Mouse (Mus musculus) brain, embryonic 14.5 days (tissue): ENCODE data around the gene Rilp. TPM values are rescaled to one million over a fixed set of nuclear protein-coding genes. Genes with fewer than 3 reads are reported as not detected.

Experiments used
- DNase-seq: peaks from one replicate; pipeline ENCODE4 v3.0.0-alpha.2; 2011; ENCODE audit warnings: low read depth
- CTCF ChIP-seq: fragments of 200-500 bp; IDR thresholded peaks from 2 replicates; pipeline ENCODE4 v1.5.1; 2012; ENCODE audit warnings: inconsistent platforms, mild to moderate bottlenecking, moderate library complexity, borderline replicate concordance; ENCODE audit not compliant: insufficient read depth, insufficient read length; ENCODE audit errors: extremely low read depth
- POLR2A ChIP-seq: fragments of 200-500 bp; IDR thresholded peaks from 2 replicates; pipeline ENCODE4 v1.6.1; 2012; ENCODE audit warnings: mild to moderate bottlenecking, inconsistent platforms, borderline replicate concordance; ENCODE audit not compliant: poor library complexity, insufficient read depth, insufficient read length, severe bottlenecking; ENCODE audit errors: extremely low read depth
- polyA plus RNA-seq: library from polyadenylated mRNA; depleted of rRNA; stranded (reverse); fragments of >200 nt; gene quantifications from 2 replicates; pipeline ENCODE4 v1.2.3, GENCODE M21; 2012

Gene Rilp
- polyA plus RNA-seq, 1 experiment: 1.5 TPM

DNA sequence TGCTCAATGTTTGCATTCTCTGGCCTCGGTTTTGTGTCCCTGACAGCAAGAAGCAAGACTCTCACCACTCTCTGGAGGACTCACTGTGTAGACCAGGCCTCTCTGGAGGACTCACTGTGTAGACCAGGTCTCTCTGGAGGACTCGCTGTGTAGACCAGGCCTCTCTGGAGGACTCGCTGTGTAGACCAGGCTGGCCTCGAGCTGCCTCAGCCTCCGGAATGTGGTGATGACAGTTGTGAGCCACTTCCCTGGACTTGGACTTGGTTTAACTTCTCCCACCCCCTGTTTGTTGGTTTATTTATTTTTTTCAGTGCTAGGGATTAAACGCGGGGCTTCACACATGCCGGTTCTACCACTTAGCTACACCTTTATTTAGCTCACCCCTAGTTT is 27.1 kb downstream of the Rilp start:
- TF ChIP-seq POLR2A (no peak), CTCF (no peak)
- DNase-seq: no peak

DNA sequence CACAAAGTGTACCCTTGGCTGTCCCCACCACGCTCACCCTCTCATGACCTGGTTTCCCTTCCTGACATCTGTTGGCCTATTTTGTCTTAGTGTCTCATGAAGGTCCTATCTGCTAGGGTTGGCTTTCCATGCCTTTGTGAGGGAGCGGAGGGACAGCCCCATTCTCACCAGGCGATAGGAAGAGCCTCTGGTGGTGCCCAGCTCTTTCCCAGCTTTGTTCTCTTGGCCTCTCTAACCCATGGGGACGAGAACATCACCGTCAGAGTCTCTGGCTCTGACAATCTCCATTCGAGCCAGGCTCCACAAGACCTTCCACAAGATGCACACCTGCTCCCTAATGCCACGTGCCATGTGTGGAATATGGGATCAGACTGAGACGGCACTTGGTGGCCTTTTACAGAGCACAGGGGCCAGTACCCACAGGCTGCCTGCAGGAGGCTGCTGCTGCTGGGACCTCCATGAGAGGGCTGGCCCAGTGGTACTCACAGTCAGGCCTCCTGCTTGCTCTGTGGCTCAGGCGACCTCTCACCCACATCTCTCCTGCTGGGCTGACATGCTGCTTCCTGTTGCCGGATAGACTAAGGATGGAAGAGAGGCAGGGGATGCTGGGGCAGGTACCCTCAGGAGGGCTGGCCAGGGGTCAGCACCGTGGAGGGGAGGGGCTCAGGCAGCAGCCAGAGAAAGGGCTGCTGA is 27.7 kb downstream of the Rilp start:
- peak; percentile 14 for DNase-seq
- TF ChIP-seq POLR2A (no peak), CTCF (no peak)

DNA sequence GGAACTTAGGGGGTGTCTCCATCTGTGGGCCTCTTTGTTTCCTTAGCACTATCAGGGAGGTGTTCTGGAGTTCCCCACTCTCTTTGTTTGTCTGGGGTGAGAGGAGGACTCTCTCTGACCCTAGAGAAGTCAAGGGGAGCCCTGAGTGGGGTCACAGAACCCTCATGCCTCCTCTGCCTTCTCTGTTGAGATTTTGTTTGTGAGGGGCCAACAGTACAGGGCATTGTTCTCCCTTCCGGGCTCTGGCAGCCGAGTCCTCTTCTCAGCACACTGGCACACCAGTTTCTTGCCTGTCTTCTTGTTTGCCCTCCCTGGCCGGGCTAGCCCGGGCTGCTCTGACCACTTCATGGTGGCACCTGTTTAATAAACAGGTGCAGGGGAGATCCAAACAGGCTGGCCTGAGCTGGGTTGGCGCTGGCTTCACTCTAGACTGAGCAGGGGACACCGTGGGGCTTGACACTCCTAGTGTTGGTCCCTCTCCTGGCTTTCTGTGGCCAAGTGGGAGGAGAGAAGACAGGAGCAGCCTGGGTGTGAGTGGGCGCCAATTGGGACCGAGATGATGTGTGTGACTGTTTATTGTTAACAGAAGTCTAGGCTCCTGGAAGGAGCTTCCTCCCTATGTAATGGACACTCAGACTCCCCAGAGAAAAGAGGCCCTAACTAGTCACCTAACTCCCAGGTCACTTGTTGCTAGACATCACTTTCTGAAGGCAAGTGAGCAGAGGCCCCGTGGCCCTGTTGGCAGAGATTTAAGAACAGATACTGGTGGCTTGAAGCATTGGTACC is 28.5 kb downstream of the Rilp start:
- DNase-seq: no peak

DNA sequence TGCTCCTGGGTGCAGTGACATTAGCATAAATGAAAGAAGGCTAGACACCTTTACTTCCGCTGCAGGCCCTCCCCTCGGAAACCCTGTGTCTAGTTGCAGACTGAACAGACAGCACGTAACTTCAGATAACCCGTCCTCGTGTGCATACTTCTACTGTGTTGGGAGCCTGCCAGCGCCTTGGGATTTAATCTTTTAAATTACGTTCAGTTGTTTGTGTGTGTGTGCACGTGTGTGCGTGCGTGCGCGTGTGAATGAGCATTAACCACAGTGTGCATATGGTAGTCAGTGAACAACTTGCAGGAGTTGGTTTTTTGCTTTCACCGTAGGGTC is 29.0 kb downstream of the Rilp start:
- DNase-seq: no peak
- TF ChIP-seq POLR2A (no peak), CTCF (no peak)

More for the DNA sequence above, 28.5 kb downstream of the Rilp start:
- TF ChIP-seq CTCF (no peak), POLR2A (no peak)

DNA sequence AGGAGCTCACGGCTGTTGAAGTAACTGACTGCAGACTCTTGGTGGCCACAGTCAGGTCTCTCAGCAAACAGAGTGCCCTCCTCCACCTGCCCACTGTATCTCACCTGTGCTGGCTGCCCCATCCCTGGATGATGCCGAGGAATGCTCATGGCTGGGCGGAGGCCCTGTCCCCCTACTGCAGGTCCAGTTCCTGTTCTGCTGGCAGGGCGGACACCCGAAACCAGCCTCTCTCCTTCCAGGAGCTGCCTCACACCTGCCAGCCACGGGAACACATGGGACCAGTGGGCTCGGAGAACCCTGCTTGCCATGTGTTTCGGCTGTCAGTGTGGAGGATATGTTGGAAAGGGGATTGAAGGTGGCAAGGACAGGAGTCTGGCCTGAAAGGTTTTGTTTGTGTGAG is 30.3 kb downstream of the Rilp start:
- DNase-seq: no peak
- TF ChIP-seq CTCF (no peak), POLR2A (no peak)

DNA sequence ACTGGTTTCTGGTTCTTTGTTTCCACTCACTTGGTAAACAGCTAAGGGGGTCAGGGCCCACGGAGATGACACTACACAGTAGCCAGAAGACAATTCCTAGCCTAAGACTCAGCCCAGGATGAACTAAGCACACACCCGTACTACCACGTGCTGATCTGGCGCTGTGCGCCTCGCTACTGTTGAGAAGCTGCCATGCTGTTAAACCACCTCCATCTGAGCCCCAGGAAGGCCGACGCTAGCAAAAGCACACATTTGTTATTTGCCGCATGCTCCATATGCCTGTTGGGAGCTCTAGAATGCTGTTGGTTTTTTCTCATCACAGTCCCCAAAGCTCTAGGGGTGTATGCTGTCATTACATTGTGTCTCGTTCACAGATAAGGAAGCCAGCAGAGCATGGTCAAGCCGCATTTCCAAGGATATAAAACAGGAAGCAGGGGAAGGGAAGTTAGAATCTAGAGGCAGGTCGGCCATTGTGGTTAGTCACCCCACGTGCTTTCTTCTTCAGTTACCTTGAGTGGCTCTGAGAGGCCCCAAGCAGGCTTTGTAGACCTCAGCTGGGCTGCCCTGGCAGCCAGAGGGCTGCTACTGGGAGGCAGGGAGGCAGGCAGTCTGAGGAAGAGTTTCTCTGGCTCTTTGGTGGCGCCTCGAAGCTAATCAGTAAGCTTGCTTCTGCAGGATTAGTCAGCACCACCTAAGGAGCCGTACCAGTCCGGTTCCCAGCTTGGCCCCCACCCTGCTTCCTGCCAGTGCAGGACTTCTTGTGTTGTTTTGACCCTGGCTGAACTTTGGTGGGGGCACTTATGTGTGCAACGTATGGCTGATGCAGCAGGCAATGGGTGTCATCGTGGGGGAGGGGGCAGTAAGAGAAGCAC is 31.1 kb downstream of the Rilp start:
- peak; percentile 55 for DNase-seq

DNA sequence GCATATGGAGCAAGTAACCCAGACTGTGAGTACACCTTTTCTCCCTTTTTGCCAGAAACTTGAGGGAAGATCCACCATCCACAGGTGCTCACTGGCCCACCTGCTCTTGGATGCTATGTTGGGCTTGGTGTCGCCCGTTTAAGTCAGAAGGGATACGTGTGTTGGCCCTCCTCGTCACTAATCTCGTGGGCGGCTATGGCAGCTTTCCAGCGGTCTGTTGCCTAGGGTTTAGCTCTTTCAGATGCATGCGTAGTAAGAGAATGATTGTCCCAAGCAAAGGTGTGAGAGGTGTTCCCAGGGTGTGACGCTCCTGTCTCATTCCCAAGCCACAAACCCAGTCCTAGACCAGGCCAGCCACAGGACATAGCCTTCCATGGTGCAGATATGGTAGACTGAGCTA is 34.8 kb downstream of the Rilp start:
- no peak for DNase-seq
- TF ChIP-seq CTCF (no peak), POLR2A (no peak)

More for the DNA sequence above, 31.1 kb downstream of the Rilp start:
- TF ChIP-seq CTCF (no peak), POLR2A (no peak)

DNA sequence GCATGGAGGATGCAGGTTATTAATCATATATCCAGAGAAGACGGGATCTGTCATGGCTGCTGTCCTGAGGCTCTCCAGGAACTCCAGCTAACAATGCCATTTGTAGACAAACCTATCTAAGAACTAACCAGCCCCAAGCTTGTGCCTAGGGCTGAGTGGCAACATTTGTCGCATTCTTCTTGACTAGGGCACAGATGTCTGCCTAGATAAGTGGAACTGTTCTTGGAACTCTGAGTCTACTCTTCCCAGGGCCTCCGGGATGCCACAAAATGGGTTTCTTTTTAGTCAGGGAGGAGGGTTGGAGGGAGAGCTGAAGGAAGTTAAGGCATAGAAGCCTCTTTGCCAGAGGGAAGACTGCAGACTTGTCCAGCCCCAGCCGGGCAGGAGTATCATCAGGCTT is 36.2 kb downstream of the Rilp start:
- DNase-seq: no peak
- TF ChIP-seq POLR2A: no peak
- TF ChIP-seq CTCF: no peak

DNA sequence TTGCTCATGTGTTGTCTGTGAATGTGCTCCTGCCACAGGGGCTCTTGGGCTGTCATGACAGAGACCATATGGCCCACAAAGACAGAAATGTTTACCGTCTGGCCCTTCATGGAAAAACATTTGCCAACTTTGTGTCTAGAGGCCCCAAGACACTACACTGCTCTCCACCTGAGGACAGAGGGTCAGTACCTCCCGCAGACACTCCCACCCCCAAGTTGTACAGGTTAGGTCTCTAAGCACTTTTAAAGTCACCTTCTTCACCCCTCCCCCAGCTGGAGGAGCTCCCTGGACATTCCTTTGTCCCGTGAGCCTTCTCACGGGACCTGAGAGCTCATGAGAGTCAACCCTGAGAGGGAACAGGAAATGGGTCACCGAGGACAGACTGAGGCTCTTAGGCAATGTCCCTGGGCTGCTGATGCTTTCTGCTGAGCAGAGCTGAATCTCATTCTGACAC is 39.8 kb downstream of the Rilp start:
- DNase-seq: peak; percentile 47
- TF ChIP-seq CTCF (no peak), POLR2A (no peak)

DNA sequence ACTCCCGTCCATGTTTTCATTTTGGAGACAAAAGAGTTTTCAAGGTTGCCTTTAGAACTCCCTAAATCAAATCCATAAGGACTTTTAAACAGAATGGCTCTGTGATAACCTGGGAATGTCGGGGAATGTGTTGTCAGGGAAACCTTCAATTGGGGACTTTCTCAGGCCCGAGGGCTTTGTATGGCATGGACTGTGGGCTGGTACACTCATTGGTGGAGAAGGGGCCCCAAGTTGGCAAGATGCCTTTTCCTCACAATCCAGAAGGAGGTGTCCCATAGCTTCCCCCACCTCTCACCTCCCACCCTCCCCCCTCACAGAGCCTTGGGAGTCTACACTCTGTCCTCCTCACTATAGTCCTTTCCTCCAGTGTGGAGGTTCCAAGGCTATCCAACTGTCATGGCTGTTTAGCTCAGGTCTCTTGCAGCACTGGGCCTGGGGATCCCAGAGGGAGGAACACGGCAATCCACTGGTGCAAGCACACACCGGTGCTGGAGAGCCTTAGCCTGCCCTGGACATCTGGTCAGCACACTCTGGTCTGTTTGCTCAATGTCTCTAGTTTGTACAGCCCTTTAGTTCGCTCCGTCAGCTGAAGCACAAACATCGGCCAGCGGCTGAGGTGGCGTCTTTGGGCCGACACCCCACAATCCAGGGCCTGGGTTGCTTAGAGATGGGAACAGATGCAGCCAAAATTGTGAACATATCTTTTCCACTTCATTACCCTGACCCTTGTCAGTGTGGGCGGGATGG is 40.5 kb downstream of the Rilp start:
- no peak for TF ChIP-seq POLR2A
- no peak for TF ChIP-seq CTCF
- peak; percentile 63 for DNase-seq
